Mouse (Mus musculus): Measurements from ENCODE around the gene Il12b.

DNA sequence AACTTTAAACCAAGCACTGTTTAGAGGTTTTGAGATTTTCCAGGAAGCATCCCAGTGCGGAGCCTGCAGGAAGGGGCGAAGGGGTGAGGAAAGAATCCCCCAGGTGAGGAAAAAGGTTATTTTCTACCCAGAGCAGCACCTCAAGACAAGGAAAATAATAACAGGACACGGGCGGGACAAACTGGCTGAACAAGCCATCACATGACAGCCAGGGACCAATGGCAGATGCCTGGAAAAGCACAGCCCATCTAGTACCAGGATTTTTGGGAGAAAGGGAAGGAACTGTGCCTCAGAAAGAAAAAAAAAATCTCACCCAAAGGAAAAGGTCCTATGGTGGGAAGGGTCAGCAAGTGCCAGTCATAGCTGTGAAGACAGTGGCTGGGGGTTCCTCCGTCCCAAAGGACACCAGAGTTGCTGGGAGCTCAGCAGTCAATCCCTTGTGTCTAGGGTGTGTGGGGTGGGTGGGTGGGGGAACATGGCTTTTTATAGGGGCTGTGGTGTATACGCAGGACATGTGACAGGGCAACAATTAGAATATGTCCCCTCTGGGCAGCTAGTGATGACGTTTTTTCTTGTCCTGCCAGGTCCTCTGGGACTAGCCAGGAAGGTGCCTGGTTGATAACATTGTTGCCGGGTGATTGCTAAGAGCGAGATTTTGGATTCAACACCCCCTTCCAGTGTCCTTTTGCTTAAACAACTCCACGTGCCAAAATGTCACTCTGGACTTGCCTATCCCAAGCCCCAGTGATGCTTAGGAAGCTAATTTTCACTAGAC, 22.7 kb downstream of the Il12b start:
- TF ChIP-seq CTCF (IDR thresholded peaks at IDR 0.05; ENCODE audit: borderline replicate concordance, insufficient read depth, low read depth, low read length) (no peak), POLR2A (IDR thresholded peaks at IDR 0.05; ENCODE audit: borderline replicate concordance, insufficient read depth, low read length) (no peak)

All from cerebellum, adult 2 months (tissue).